Mouse (Mus musculus) erythroblast, embryonic 14.5 days (primary cell): ENCODE data around the gene Nkain4. TPM values are rescaled to one million over a fixed set of nuclear protein-coding genes. Genes with fewer than 3 reads are reported as not detected.

Experiments
- H3K27me3 ChIP-seq: 2 replicates; pipeline ENCODE4 v1.6.1; 2012; ENCODE audit warnings: inconsistent platforms; ENCODE audit not compliant: control insufficient read depth
- H3K36me3 ChIP-seq: 2 replicates; pipeline ENCODE4 v1.6.1; 2012; ENCODE audit warnings: mild to moderate bottlenecking, inconsistent platforms; ENCODE audit not compliant: control insufficient read depth
- H3K4me1 ChIP-seq: 2 replicates; pipeline ENCODE4 v1.6.1; 2012; ENCODE audit warnings: inconsistent platforms; ENCODE audit not compliant: control insufficient read depth
- H3K4me3 ChIP-seq: replicated peaks from 2 replicates; pipeline ENCODE3; 2012; ENCODE audit warnings: moderate library complexity, mild to moderate bottlenecking, inconsistent platforms
- H3K9me3 ChIP-seq: 2 replicates; pipeline ENCODE4 v1.6.1; 2012; ENCODE audit warnings: low read length, inconsistent platforms, mixed read lengths; ENCODE audit not compliant: control insufficient read depth
- GATA1 ChIP-seq: IDR thresholded peaks from 2 replicates; pipeline ENCODE4 v1.6.1; 2012; ENCODE audit warnings: low read length, inconsistent platforms, mixed read lengths
- TAL1 ChIP-seq: IDR thresholded peaks from 3 replicates; pipeline ENCODE4 v1.6.1; 2012; ENCODE audit warnings: low read length, inconsistent platforms, mixed read lengths
- polyA plus RNA-seq: library from polyadenylated mRNA; stranded (reverse); fragments of >175 nt; gene quantifications from 2 replicates; pipeline ENCODE4 v1.2.3, GENCODE M21; 2012

Nkain4 gene
- polyA plus RNA-seq, 1 experiment: not detected

GRCm38 (mm10) chr2:180896819-180897625 lies 57.5 kb downstream of the Nkain4 start:
- H3K27me3 ChIP-seq: peaks cover 61% of the 10 kb centered on the region
- peaks cover 6% of the 10 kb centered on the region; the same call in 1 of the 2 replicates for H3K9me3 ChIP-seq
- TF ChIP-seq GATA1 (no peak), TAL1 (no peak)
- H3K4me3 ChIP-seq: no peak overlapping the region
- no peaks in the 10 kb centered on the region for H3K36me3 ChIP-seq
- H3K4me1 ChIP-seq: peaks cover 4% of the 10 kb centered on the region

GRCm38 (mm10) chr2:180895837-180896525 lies 58.5 kb downstream of the Nkain4 start:
- Histone ChIP-seq H3K27me3 (peaks cover 72% of the 10 kb centered on the region), H3K9me3 (peaks cover 6% of the 10 kb centered on the region; the same call in 1 of the 2 replicates), H3K36me3 (no peaks in the 10 kb centered on the region), H3K4me1 (peaks cover 4% of the 10 kb centered on the region), H3K4me3 (no peak overlapping the region)
- no peak for TF ChIP-seq GATA1
- TF ChIP-seq TAL1: no peak

GRCm38 (mm10) chr2:180895321-180895720 lies 59.2 kb downstream of the Nkain4 start:
- H3K27me3 ChIP-seq: peaks cover 78% of the 10 kb centered on the region
- no peak for TF ChIP-seq TAL1
- no peak for TF ChIP-seq GATA1

GRCm38 (mm10) chr2:180894734-180895133 lies 59.8 kb downstream of the Nkain4 start:
- Histone ChIP-seq H3K9me3 (peaks cover 6% of the 10 kb centered on the region; the same call in 1 of the 2 replicates), H3K4me1 (peaks cover 4% of the 10 kb centered on the region), H3K27me3 (peaks cover 84% of the 10 kb centered on the region), H3K36me3 (no peaks in the 10 kb centered on the region), H3K4me3 (no peak overlapping the region)
- TF ChIP-seq GATA1 (no peak), TAL1 (no peak)

More at GRCm38 (mm10) chr2:180895321-180895720, 59.2 kb downstream of the Nkain4 start:
- Histone ChIP-seq H3K36me3 (no peaks in the 10 kb centered on the region), H3K4me3 (no peak overlapping the region), H3K9me3 (peaks cover 6% of the 10 kb centered on the region; the same call in 1 of the 2 replicates), H3K4me1 (peaks cover 4% of the 10 kb centered on the region)

- H3K36me3 ChIP-seq: no peaks in the 10 kb centered on the region
- H3K27me3 ChIP-seq: peaks cover 90% of the 10 kb centered on the region
- H3K4me1 ChIP-seq: peaks cover 4% of the 10 kb centered on the region
- no peak for TF ChIP-seq TAL1
- TF ChIP-seq GATA1: no peak
- H3K4me3 ChIP-seq: no peak overlapping the region
- peaks cover 6% of the 10 kb centered on the region; the same call in 1 of the 2 replicates for H3K9me3 ChIP-seq
Observed at GRCm38 (mm10) chr2:180894029-180894623, 60.4 kb downstream of the Nkain4 start.

GRCm38 (mm10) chr2:180893537-180894028 lies 60.9 kb downstream of the Nkain4 start:
- Histone ChIP-seq H3K4me3 (no peak overlapping the region), H3K27me3 (peaks cover 95% of the 10 kb centered on the region), H3K36me3 (no peaks in the 10 kb centered on the region), H3K9me3 (peaks cover 6% of the 10 kb centered on the region; the same call in 1 of the 2 replicates), H3K4me1 (peaks cover 4% of the 10 kb centered on the region)
- TF ChIP-seq TAL1 (no peak), GATA1 (no peak)

- no peak for TF ChIP-seq TAL1
- TF ChIP-seq GATA1: no peak
Observed at GRCm38 (mm10) chr2:180892841-180893521, 61.5 kb downstream of the Nkain4 start.

GRCm38 (mm10) chr2:180891835-180892323 lies 62.6 kb downstream of the Nkain4 start:
- H3K4me1 ChIP-seq: peaks cover 4% of the 10 kb centered on the region
- peaks cover 92% of the 10 kb centered on the region for H3K27me3 ChIP-seq
- TF ChIP-seq GATA1 (no peak), TAL1 (no peak)
- H3K4me3 ChIP-seq: no peak overlapping the region
- no peaks in the 10 kb centered on the region for H3K36me3 ChIP-seq
- H3K9me3 ChIP-seq: peaks cover 6% of the 10 kb centered on the region; the same call in 1 of the 2 replicates

More at GRCm38 (mm10) chr2:180892841-180893521, 61.5 kb downstream of the Nkain4 start:
- no peaks in the 10 kb centered on the region for H3K36me3 ChIP-seq
- H3K27me3 ChIP-seq: peaks cover 100% of the 10 kb centered on the region
- no peak overlapping the region for H3K4me3 ChIP-seq
- H3K9me3 ChIP-seq: peaks cover 6% of the 10 kb centered on the region; the same call in 1 of the 2 replicates
- peaks cover 4% of the 10 kb centered on the region for H3K4me1 ChIP-seq
